Mouse (Mus musculus): ENCODE data around the gene Ccdc88c. TPM values are rescaled to one million over a fixed set of nuclear protein-coding genes. Genes with fewer than 3 reads are reported as not detected.

The Ccdc88c gene
- polyA plus RNA-seq, 1 experiment from 2014 or later: 10.8 TPM

DNA sequence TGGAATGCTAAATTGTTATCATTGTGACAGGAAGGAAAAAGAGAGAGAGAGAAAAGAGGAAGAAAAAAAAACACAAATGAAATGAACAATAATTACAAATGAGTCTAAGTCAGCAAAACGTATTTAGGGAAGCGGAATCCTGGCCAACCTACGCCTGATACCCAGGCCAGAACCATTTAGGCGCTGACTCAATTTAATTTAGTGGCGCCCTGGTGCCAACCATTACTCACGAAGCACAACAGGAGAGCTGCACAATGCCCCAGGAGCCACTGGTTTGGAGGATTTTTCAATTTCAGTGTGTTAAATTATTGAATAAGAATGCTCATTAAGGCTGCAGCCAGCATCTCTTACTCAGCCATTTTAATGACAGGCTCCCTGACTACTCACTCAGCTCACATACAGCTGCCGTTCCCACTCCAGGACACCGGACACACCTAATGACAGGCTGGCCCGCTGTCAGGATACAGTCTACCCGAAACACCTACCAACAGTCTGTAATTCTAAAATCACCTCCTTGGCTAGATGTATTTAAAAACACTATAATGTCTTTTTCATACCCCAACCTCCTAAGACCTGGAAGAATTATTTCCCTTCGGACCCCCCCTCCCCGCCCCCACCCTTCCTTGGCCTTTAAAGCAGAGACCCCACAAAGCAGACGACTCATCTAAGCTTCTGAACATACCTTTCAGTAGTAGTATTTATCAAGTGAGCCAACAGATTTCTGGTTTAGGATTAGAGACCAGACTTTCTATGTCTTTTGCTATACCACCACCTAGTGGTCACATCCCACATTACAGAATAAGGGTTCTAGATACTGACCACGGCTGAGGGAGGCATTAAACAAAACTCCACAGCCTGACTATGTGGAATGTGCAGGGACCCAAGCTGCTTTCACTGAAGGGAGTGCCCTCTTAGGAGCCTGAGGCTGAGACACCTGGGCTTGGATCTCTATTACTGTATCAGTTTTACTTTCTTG is 102.9 kb downstream of the Ccdc88c start:
- no peaks in the 10 kb centered on the region for H3K4me1 ChIP-seq
- DNase-seq (ENCODE audit: low spot score): peak; percentile 26
- no peaks in the 10 kb centered on the region for H3K27me3 ChIP-seq (replicated peaks; ENCODE audit: low read depth, poor library complexity, severe bottlenecking)
- peaks cover 83% of the 10 kb centered on the region for H3K36me3 ChIP-seq (replicated peaks)
- no peak overlapping the region for H3K27ac ChIP-seq (replicated peaks)
- no peaks in the 10 kb centered on the region for H3K9me3 ChIP-seq
- WGBS: 77% methylated on average over 14 of the region's 14 CpGs
- no peak overlapping the region for H3K4me3 ChIP-seq

- peaks cover 81% of the 10 kb centered on the region for H3K36me3 ChIP-seq (replicated peaks)
- no peaks in the 10 kb centered on the region for H3K27me3 ChIP-seq (replicated peaks; ENCODE audit: low read depth, poor library complexity, severe bottlenecking)
These were observed 104.1 kb downstream of the Ccdc88c start for GRCm38 (mm10) chr12:100924646-100925339.

GRCm38 (mm10) chr12:100910731-100911130 is 118.1 kb downstream of the Ccdc88c start:
- peaks cover 45% of the 10 kb centered on the region for H3K36me3 ChIP-seq (replicated peaks)
- H3K27ac ChIP-seq (replicated peaks): no peak overlapping the region
- H3K27me3 ChIP-seq (replicated peaks; ENCODE audit: low read depth, poor library complexity, severe bottlenecking): peaks cover 36% of the 10 kb centered on the region
- no peak overlapping the region for H3K4me3 ChIP-seq
- H3K4me1 ChIP-seq: peaks cover 16% of the 10 kb centered on the region
- H3K9me3 ChIP-seq: no peaks in the 10 kb centered on the region
- DNase-seq (ENCODE audit: low spot score): no peak
- WGBS: 89% methylated on average over 12 of the region's 12 CpGs

More at GRCm38 (mm10) chr12:100924646-100925339, 104.1 kb downstream of the Ccdc88c start:
- Histone ChIP-seq H3K4me3 (no peak overlapping the region), H3K27ac (replicated peaks) (no peak overlapping the region), H3K4me1 (no peaks in the 10 kb centered on the region), H3K9me3 (no peaks in the 10 kb centered on the region)
- 91% methylated on average over 15 of the region's 15 CpGs for WGBS
- DNase-seq (ENCODE audit: low spot score): no peak

GRCm38 (mm10) chr12:100909765-100910164 is 119.1 kb downstream of the Ccdc88c start:
- 73% methylated on average over 6 of the region's 6 CpGs for WGBS

GRCm38 (mm10) chr12:100908298-100909034 is 120.4 kb downstream of the Ccdc88c start:
- peaks cover 41% of the 10 kb centered on the region for H3K27me3 ChIP-seq (replicated peaks; ENCODE audit: low read depth, poor library complexity, severe bottlenecking)
- peaks cover 26% of the 10 kb centered on the region for H3K36me3 ChIP-seq (replicated peaks)
- H3K4me3 ChIP-seq: peak overlapping the region; percentile 65
- H3K9me3 ChIP-seq: no peaks in the 10 kb centered on the region
- DNase-seq (ENCODE audit: low spot score): no peak
- peaks cover 16% of the 10 kb centered on the region for H3K4me1 ChIP-seq
- 20% methylated on average over 10 of the region's 10 CpGs for WGBS
- H3K27ac ChIP-seq (replicated peaks): peak overlapping the region; percentile 75; the same call in 1 of the 2 replicates

More at GRCm38 (mm10) chr12:100909765-100910164, 119.1 kb downstream of the Ccdc88c start:
- H3K4me3 ChIP-seq: no peak overlapping the region
- H3K27me3 ChIP-seq (replicated peaks; ENCODE audit: low read depth, poor library complexity, severe bottlenecking): peaks cover 37% of the 10 kb centered on the region
- H3K36me3 ChIP-seq (replicated peaks): peaks cover 36% of the 10 kb centered on the region
- H3K27ac ChIP-seq (replicated peaks): no peak overlapping the region
- peaks cover 16% of the 10 kb centered on the region for H3K4me1 ChIP-seq
- no peaks in the 10 kb centered on the region for H3K9me3 ChIP-seq
- no peak for DNase-seq (ENCODE audit: low spot score)

- Histone ChIP-seq H3K4me1 (peaks cover 16% of the 10 kb centered on the region), H3K4me3 (peak within 1 kb of the TSS; percentile 65), H3K36me3 (replicated peaks) (peaks cover 19% of the 10 kb centered on the region), H3K27ac (replicated peaks) (peak within 1 kb of the TSS; percentile 75; the same call in 1 of the 2 replicates), H3K27me3 (replicated peaks; ENCODE audit: low read depth, poor library complexity, severe bottlenecking) (peaks cover 45% of the 10 kb centered on the region), H3K9me3 (no peaks in the 10 kb centered on the region)
- peak; percentile 58 for DNase-seq (ENCODE audit: low spot score)
- WGBS: 4% methylated on average over 39 of the region's 39 CpGs
These were observed 121.1 kb downstream of the Ccdc88c start, which contains the start of gene Gpr68 for GRCm38 (mm10) chr12:100907598-100908297. Gpr68 (minus strand) TSS chr12:100908198.

- Histone ChIP-seq H3K9me3 (no peaks in the 10 kb centered on the region), H3K27me3 (replicated peaks; ENCODE audit: low read depth, poor library complexity, severe bottlenecking) (peaks cover 54% of the 10 kb centered on the region), H3K4me3 (no peak overlapping the region), H3K36me3 (replicated peaks) (peaks cover 10% of the 10 kb centered on the region), H3K27ac (replicated peaks) (no peak overlapping the region), H3K4me1 (peaks cover 16% of the 10 kb centered on the region)
- WGBS: 80% methylated on average over 5 of the region's 5 CpGs
- DNase-seq (ENCODE audit: low spot score): no peak
These were observed 122.0 kb downstream of the Ccdc88c start for GRCm38 (mm10) chr12:100906861-100907260.

DNA sequence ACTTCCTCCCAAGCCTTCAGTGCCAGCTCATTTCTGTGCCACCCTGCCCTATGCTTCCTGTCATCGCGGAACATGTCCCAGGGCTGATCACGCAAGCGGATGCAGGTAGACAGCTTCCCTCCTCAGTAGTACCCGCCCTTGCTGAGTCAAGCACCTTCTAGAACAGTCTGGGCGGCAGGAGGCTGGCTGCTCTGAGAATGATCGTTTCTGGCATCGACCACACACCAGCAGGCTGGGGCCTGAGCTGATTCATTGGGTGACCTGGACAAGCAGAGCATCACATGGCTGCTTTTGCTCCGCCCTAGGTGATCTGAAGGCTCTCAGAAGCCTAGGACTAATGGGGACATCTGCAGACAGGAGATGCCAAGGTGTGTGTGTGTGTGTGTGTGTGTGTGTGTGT is 125.1 kb downstream of the Ccdc88c start:
- Histone ChIP-seq H3K4me1 (peaks cover 22% of the 10 kb centered on the region), H3K9me3 (no peaks in the 10 kb centered on the region), H3K4me3 (no peak overlapping the region), H3K36me3 (replicated peaks) (no peaks in the 10 kb centered on the region), H3K27me3 (replicated peaks; ENCODE audit: low read depth, poor library complexity, severe bottlenecking) (peaks cover 80% of the 10 kb centered on the region), H3K27ac (replicated peaks) (no peak overlapping the region)
- WGBS: 90% methylated on average over 9 of the region's 9 CpGs
- DNase-seq (ENCODE audit: low spot score): no peak

DNA sequence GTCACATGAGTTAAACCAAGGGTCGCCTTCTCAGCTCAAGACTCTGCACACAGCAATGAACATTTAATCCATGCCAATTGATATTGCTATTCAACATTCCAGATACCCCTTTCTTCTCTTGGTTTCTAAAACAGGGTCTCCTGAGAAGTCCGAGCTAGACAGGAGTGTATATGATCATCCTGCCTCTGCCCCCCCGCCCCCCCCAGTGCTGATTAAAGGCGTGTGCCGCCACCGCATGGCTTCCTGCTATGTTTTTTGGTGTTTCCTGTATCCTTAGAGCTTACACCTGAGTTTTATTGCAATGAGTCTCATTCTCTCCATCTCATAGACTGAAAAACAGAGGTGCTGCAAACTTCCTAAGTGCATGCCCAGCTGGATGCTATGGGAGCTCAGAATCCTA is 127.5 kb downstream of the Ccdc88c start:
- H3K9me3 ChIP-seq: no peaks in the 10 kb centered on the region
- H3K4me1 ChIP-seq: peaks cover 20% of the 10 kb centered on the region
- no peaks in the 10 kb centered on the region for H3K36me3 ChIP-seq (replicated peaks)
- peaks cover 80% of the 10 kb centered on the region for H3K27me3 ChIP-seq (replicated peaks; ENCODE audit: low read depth, poor library complexity, severe bottlenecking)
- DNase-seq (ENCODE audit: low spot score): no peak
- 77% methylated on average over 6 of the region's 6 CpGs for WGBS
- H3K4me3 ChIP-seq: no peak overlapping the region
- H3K27ac ChIP-seq (replicated peaks): no peak overlapping the region

GRCm38 (mm10) chr12:100900901-100901300 is 128.0 kb downstream of the Ccdc88c start:
- peaks cover 80% of the 10 kb centered on the region for H3K27me3 ChIP-seq (replicated peaks; ENCODE audit: low read depth, poor library complexity, severe bottlenecking)
- H3K4me1 ChIP-seq: peaks cover 20% of the 10 kb centered on the region
- H3K4me3 ChIP-seq: no peak overlapping the region
- H3K36me3 ChIP-seq (replicated peaks): no peaks in the 10 kb centered on the region
- WGBS: 82% methylated on average over 6 of the region's 6 CpGs
- no peaks in the 10 kb centered on the region for H3K9me3 ChIP-seq
- no peak for DNase-seq (ENCODE audit: low spot score)
- no peak overlapping the region for H3K27ac ChIP-seq (replicated peaks)

- Histone ChIP-seq H3K27me3 (replicated peaks; ENCODE audit: low read depth, poor library complexity, severe bottlenecking) (peaks cover 79% of the 10 kb centered on the region), H3K9me3 (no peaks in the 10 kb centered on the region), H3K4me3 (peak overlapping the region; percentile 58), H3K27ac (replicated peaks) (no peak overlapping the region; the same call in 1 of the 2 replicates), H3K4me1 (peaks cover 23% of the 10 kb centered on the region), H3K36me3 (replicated peaks) (no peaks in the 10 kb centered on the region)
- WGBS: under 1% methylated on average over 30 of the region's 30 CpGs
- DNase-seq (ENCODE audit: low spot score): peak; percentile 54
These were observed 129.7 kb downstream of the Ccdc88c start for GRCm38 (mm10) chr12:100899111-100899640.

All from embryonic facial prominence, embryonic 10.5 days (tissue).